In the genomic region with DNA sequence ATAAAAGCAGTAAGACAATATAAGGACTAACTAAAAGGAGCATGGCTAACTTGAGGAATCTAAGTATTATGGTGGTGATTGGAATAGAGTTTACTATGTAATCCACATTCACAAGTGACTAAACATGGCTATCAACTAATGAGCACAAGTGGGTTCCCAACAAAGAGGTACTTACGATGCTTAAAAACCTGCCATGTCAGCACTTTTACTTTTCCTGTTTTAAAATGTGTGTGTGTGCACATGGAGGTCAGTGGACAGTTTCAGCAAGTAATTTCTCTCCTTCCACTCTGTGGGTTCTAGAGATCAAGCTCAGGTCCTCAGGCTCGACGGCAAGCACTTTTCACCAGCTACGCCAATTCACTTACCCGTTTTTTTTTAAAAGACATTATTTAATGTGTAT, we compare ENCODE assay signal across 22 mouse cellular contexts. TPM values are rescaled to one million over a fixed set of nuclear protein-coding genes. Genes with fewer than 3 reads are reported as not detected.
DNase-seq lines count a peak whose midpoint lies in the region; TF ChIP-seq lines count a peak whose summit lies in the region.
"Had no signal": no experiment of that assay in that cellular context is flagged by ENCODE, and none has a peak within 500 bp of the region (broad histone marks: within the 10 kb centered on the region; RNA-seq: fewer than 3 reads in every experiment).

No protein-coding gene starts in this region.

- H3K9ac ChIP-seq in CH12.LX (ENCODE audit: insufficient read depth, low read depth) (no peak overlapping the region), MEL (ENCODE audit: control insufficient read depth, low read depth, low read length, poor library complexity, severe bottlenecking) (no peak overlapping the region)
- H3K9ac ChIP-seq: embryonic facial prominence, embryonic 13.5 days; embryonic facial prominence, embryonic 15.5 days; forebrain, embryonic 12.5 days had no signal

- TF ChIP-seq POLR2A in CH12.LX (IDR thresholded peaks at IDR 0.05; ENCODE audit: low read depth, low read length) (no peak), MEL (IDR thresholded peaks at IDR 0.05; ENCODE audit: control insufficient read depth in 1 of 2, insufficient read depth in 1 of 2, low read depth in 1 of 2, low read length in 2 of 2, poor library complexity in 1 of 2) (no peak)

- H3K4me1 ChIP-seq in CH12.LX (ENCODE audit: control insufficient read depth in 1 of 2, insufficient read depth in 2 of 2) (no peaks in the 10 kb centered on the region), MEL (ENCODE audit: control insufficient read depth in 1 of 2, insufficient read depth in 2 of 2, low read length in 2 of 2) (no peaks in the 10 kb centered on the region; a peak in 1 of 4 replicates)
- H3K4me1 ChIP-seq: embryonic facial prominence, embryonic 13.5 days; embryonic facial prominence, embryonic 15.5 days; forebrain, embryonic 10.5 days; forebrain, embryonic 12.5 days had no signal

- H3K79me2 ChIP-seq in CH12.LX (replicated peaks; ENCODE audit: control insufficient read depth, extremely low read depth, insufficient read depth, poor library complexity, severe bottlenecking): no peaks in the 10 kb centered on the region
- no peaks in the 10 kb centered on the region for H3K79me2 ChIP-seq in MEL (ENCODE audit: control insufficient read depth, insufficient read depth, low read length, poor library complexity)

- H3K27me3 ChIP-seq in CH12.LX (replicated peaks) (no peaks in the 10 kb centered on the region), MEL (ENCODE audit: control insufficient read depth in 1 of 2, insufficient read depth in 2 of 2, low read length in 2 of 2) (no peaks in the 10 kb centered on the region)
- H3K27me3 ChIP-seq: embryonic facial prominence, embryonic 13.5 days; embryonic facial prominence, embryonic 15.5 days; forebrain, embryonic 12.5 days had no signal

- no peak for TF ChIP-seq CTCF in CH12.LX (conservative IDR thresholded peaks at IDR 0.05 in 1 of 2, IDR thresholded peaks at IDR 0.05 in 1 of 2; ENCODE audit: low read depth in 2 of 2, low read length in 2 of 2)
- no peak for TF ChIP-seq CTCF in MEL (IDR thresholded peaks at IDR 0.05 in 2 of 3, conservative IDR thresholded peaks at IDR 0.05 in 1 of 3; ENCODE audit: control insufficient read depth in 1 of 3, insufficient read depth in 1 of 3, low read depth in 2 of 3, low read length in 3 of 3, poor library complexity in 1 of 3, severe bottlenecking in 1 of 3)

- dilution Hi-C loops in CH12.LX (cut with MboI; ENCODE audit: extremely low pct_ligation_motif_present, extremely low pct_unique_long_range_greater_than_20kb, low sequenced_read_pairs): no loop called here

- H3K9me3 ChIP-seq in CH12.LX (replicated peaks; ENCODE audit: low read length) (no peaks in the 10 kb centered on the region), MEL (replicated peaks; ENCODE audit: insufficient read depth, low read length) (no peaks in the 10 kb centered on the region)
- H3K9me3 ChIP-seq: embryonic facial prominence, embryonic 13.5 days; embryonic facial prominence, embryonic 15.5 days; forebrain, embryonic 10.5 days; forebrain, embryonic 12.5 days; G1E had no signal

- H3K4me3 ChIP-seq in CH12.LX (replicated peaks in 1 of 3; ENCODE audit: low read depth in 2 of 3, low read length in 2 of 3, poor library complexity in 1 of 3) (no peak overlapping the region), MEL (ENCODE audit: control insufficient read depth in 1 of 2, insufficient read depth in 1 of 2, low read depth in 2 of 2, low read length in 2 of 2) (no peak overlapping the region)
- H3K4me3 ChIP-seq: embryonic facial prominence, embryonic 13.5 days; embryonic facial prominence, embryonic 15.5 days; erythroblast, embryonic 14.5 days; forebrain, embryonic 10.5 days; forebrain, embryonic 12.5 days had no signal

- DNase-seq in 3T3-L1 (ENCODE audit: low read depth, low spot score): peak; percentile 2
- DNase-seq in CH12.LX (ENCODE audit: extremely low read depth): no peak
- no peak for DNase-seq in MEL (ENCODE audit: low read depth, low spot score)
- DNase-seq in adrenal gland, postnatal 25 days: no peak
- DNase-seq in lung, postnatal 25 days (ENCODE audit: low spot score): no peak
- DNase-seq: adrenal gland, adult 8-10 months; cerebellum, adult 11 months; cerebellum, adult 8-10 months; cerebellum, adult 9-11 months had no signal

- TF ChIP-seq RAD21 in CH12.LX (IDR thresholded peaks at IDR 0.05; ENCODE audit: low read depth, low read length): no peak
- no peak for TF ChIP-seq RAD21 in MEL (IDR thresholded peaks at IDR 0.05; ENCODE audit: low read depth, low read length)

- H3K27ac ChIP-seq in CH12.LX (ENCODE audit: insufficient read depth, low read depth) (no peak overlapping the region), MEL (ENCODE audit: control insufficient read depth, low read depth, low read length) (no peak overlapping the region)
- H3K27ac ChIP-seq: embryonic facial prominence, embryonic 13.5 days; embryonic facial prominence, embryonic 15.5 days; forebrain, embryonic 10.5 days; forebrain, embryonic 12.5 days had no signal

- H3K36me3 ChIP-seq in CH12.LX (replicated peaks in 1 of 2; ENCODE audit: control insufficient read depth in 1 of 2, insufficient read depth in 1 of 2, low read length in 1 of 2) (peaks cover 46 to 90% of the 10 kb centered on the region in 2 experiments), MEL (ENCODE audit: control insufficient read depth in 1 of 2, insufficient read depth in 2 of 2, low read length in 2 of 2) (peaks cover 2 to 67% of the 10 kb centered on the region in 2 experiments)

- TF ChIP-seq EP300 in CH12.LX (IDR thresholded peaks at IDR 0.05; ENCODE audit: low read length): no peak
- TF ChIP-seq EP300 in MEL (IDR thresholded peaks at IDR 0.05; ENCODE audit: low read depth in 1 of 2, low read length in 2 of 2): no peak

- H3K4me2 ChIP-seq in CH12.LX (ENCODE audit: insufficient read depth, low read depth, poor library complexity, severe bottlenecking): no peak overlapping the region
- H3K4me2 ChIP-seq: embryonic facial prominence, embryonic 13.5 days; embryonic facial prominence, embryonic 15.5 days; forebrain, embryonic 12.5 days had no signal

- in situ Hi-C loops in CH12.LX (cut with MboI; ENCODE audit: low pct_ligation_motif_present, low pct_unique_long_range_greater_than_20kb, low sequenced_read_pairs): no loop called here

TF ChIP-seq in CH12.LX, 34 proteins besides CTCF, POLR2A, EP300 and RAD21:
- TF ChIP-seq MAFK (IDR thresholded peaks at IDR 0.05; ENCODE audit: insufficient replicate concordance, low read length) (peak; percentile 95), GABPA (IDR thresholded peaks at IDR 0.05; ENCODE audit: insufficient replicate concordance, low read depth, low read length) (no peak), NELFE (IDR thresholded peaks at IDR 0.05; ENCODE audit: low read depth, low read length) (no peak), USF2 (conservative IDR thresholded peaks at IDR 0.05; ENCODE audit: low read depth, low read length) (no peak)
TF ChIP-seq in CH12.LX: peak in this region for 1.

TF ChIP-seq in MEL, 35 proteins besides CTCF, POLR2A, EP300 and RAD21:
- TF ChIP-seq MYC (IDR thresholded peaks at IDR 0.05; ENCODE audit: low read depth, low read length): no peak
- TF ChIP-seq MAFK (IDR thresholded peaks at IDR 0.05; ENCODE audit: borderline replicate concordance, low read depth, low read length): peak; percentile 93; the same call in 1 of the 2 replicates

RNA-seq across cellular contexts. Expression of a gene that starts 21.3 kb away (rescaled TPM):
- total RNA-seq in CH12.LX (2012; rRNA removed): not detected in 2 replicates
- not detected in 2 replicates for total RNA-seq in CH12.LX (2014; rRNA removed)
- polyA plus RNA-seq in CH12.LX (2012; ENCODE audit: insufficient read length, low read depth): not detected in 2 replicates
- total RNA-seq in MEL (2012; rRNA removed): not detected in 2 replicates
- polyA plus RNA-seq in MEL (2012; ENCODE audit: insufficient read depth in 1 of 2, insufficient read length in 2 of 2, low read depth in 1 of 2, low replicate concordance in 2 of 2, missing spikeins in 1 of 2): not detected
- total RNA-seq in adrenal gland, postnatal 25 days (2021): not detected in 2 replicates
- total RNA-seq: adrenal gland, adult 18-20 months; adrenal gland, postnatal 14 days; adrenal gland, postnatal 4 days had no signal
- polyA plus RNA-seq: CD4-positive, CD25-positive, alpha-beta regulatory T cell, adult 4 months; embryonic facial prominence, embryonic 11.5 days; embryonic facial prominence, embryonic 13.5 days; erythroblast, embryonic 14.5 days; forebrain, embryonic 10.5 days; forebrain, embryonic 12.5 days; forebrain, embryonic 14.5 days; G1E had no signal

RNA-seq across cellular contexts. Expression of a gene that starts 28.6 kb away (rescaled TPM):
- 0.71 and 0.85 TPM in 2 replicates for total RNA-seq in CH12.LX (2012; rRNA removed)
- total RNA-seq in CH12.LX (2014; rRNA removed): 2.6 and 2.7 TPM in 2 replicates
- 3.9 and 4.7 TPM in 2 replicates for polyA plus RNA-seq in CH12.LX (2012; ENCODE audit: insufficient read length, low read depth)
- total RNA-seq in MEL (2012; rRNA removed): not detected in 2 replicates
- under 1 TPM in 1 of 2 experiments, not detected in 1; 0.04 TPM for polyA plus RNA-seq in MEL (2012; ENCODE audit: insufficient read depth in 1 of 2, insufficient read length in 2 of 2, low read depth in 1 of 2, low replicate concordance in 2 of 2, missing spikeins in 1 of 2)
- not detected in 2 replicates for total RNA-seq in adrenal gland, postnatal 25 days (2021)
- total RNA-seq: adrenal gland, adult 18-20 months had no signal
- polyA plus RNA-seq: erythroblast, embryonic 14.5 days; G1E had no signal

RNA-seq across cellular contexts. Expression of a gene that starts 36.4 kb away (rescaled TPM):
- total RNA-seq in CH12.LX (2012; rRNA removed) (0.17 and 0.21 TPM in 2 replicates), CH12.LX (2014; rRNA removed) (0.20 and 0.22 TPM in 2 replicates), MEL (2012; rRNA removed) (not detected in 2 replicates)
- polyA plus RNA-seq in CH12.LX (2012; ENCODE audit: insufficient read length, low read depth) (0.40 and 0.67 TPM in 2 replicates), MEL (2012; ENCODE audit: insufficient read depth in 1 of 2, insufficient read length in 2 of 2, low read depth in 1 of 2, low replicate concordance in 2 of 2, missing spikeins in 1 of 2) (not detected)
- total RNA-seq in adrenal gland, postnatal 25 days (2021): not detected in 2 replicates
- total RNA-seq: adrenal gland, adult 8-10 months; adrenal gland, postnatal 14 days; common myeloid progenitor, adult 5-6 weeks had no signal
- polyA plus RNA-seq: CD4-positive, CD25-positive, alpha-beta regulatory T cell, adult 4 months; erythroblast, embryonic 14.5 days; G1E had no signal

RNA-seq across cellular contexts. Expression of a gene that starts 55.0 kb away (rescaled TPM):
- total RNA-seq in CH12.LX (2012; rRNA removed): 0.17 TPM in 1 of 2 replicates, not detected in the other
- total RNA-seq in CH12.LX (2014; rRNA removed): 0.24 TPM in 1 of 2 replicates, not detected in the other
- not detected in 2 replicates for polyA plus RNA-seq in CH12.LX (2012; ENCODE audit: insufficient read length, low read depth)
- total RNA-seq in MEL (2012; rRNA removed): not detected in 2 replicates
- polyA plus RNA-seq in MEL (2012; ENCODE audit: insufficient read depth in 1 of 2, insufficient read length in 2 of 2, low read depth in 1 of 2, low replicate concordance in 2 of 2, missing spikeins in 1 of 2): not detected
- 0.67 TPM in 1 of 2 replicates, not detected in the other for total RNA-seq in adrenal gland, postnatal 25 days (2021)
- total RNA-seq: adrenal gland, adult 18-20 months; adrenal gland, postnatal 14 days had no signal
- polyA plus RNA-seq: CD4-positive, CD25-positive, alpha-beta regulatory T cell, adult 4 months; embryonic facial prominence, embryonic 11.5 days; embryonic facial prominence, embryonic 13.5 days; forebrain, embryonic 10.5 days; forebrain, embryonic 12.5 days; forebrain, embryonic 14.5 days; G1E had no signal
